Mouse (Mus musculus) brain, adult 2 months (tissue): Measurements from ENCODE around the gene Oas1d.
"Not testable (repeated sequence)": the region's sequence is repeated elsewhere in the genome, so short reads cannot be mapped to it uniquely, and the experiment has no call there.

Experiments
- DNase-seq: peaks from one replicate; pipeline ENCODE4 v3.0.0; 2011; ENCODE audit warnings: low read depth, low spot score

Gene Oas1d

GRCm38 (mm10) chr5:120914204-120914603 is at the start of gene Oas1d:
Oas1d (plus strand) TSS chr5:120914536.
- not testable (repeated sequence) for DNase-seq

GRCm38 (mm10) chr5:120865336-120865860 is 48.9 kb upstream of the Oas1d start:
- DNase-seq, result peak; percentile 30

GRCm38 (mm10) chr5:120869436-120870015 is 44.8 kb upstream of the Oas1d start:
- no peak for DNase-seq

- DNase-seq, result no peak
Measured at GRCm38 (mm10) chr5:120870081-120870480, 44.3 kb upstream of the Oas1d start.

GRCm38 (mm10) chr5:120870782-120871181 is 43.6 kb upstream of the Oas1d start:
- DNase-seq, result peak; percentile 48

- DNase-seq, result no peak
Measured at GRCm38 (mm10) chr5:120871469-120871868, 42.9 kb upstream of the Oas1d start.

- DNase-seq, result not testable (repeated sequence)
Measured at GRCm38 (mm10) chr5:120876839-120877238, 37.5 kb upstream of the Oas1d start.

- DNase-seq, result not testable (repeated sequence)
Measured at GRCm38 (mm10) chr5:120877407-120877806, 36.9 kb upstream of the Oas1d start.

GRCm38 (mm10) chr5:120878803-120879202 is 35.5 kb upstream of the Oas1d start:
- not testable (repeated sequence) for DNase-seq

GRCm38 (mm10) chr5:120881681-120882080 is 32.7 kb upstream of the Oas1d start:
- DNase-seq, result not testable (repeated sequence)

- DNase-seq, result not testable (repeated sequence)
Measured at GRCm38 (mm10) chr5:120887413-120887812, 26.9 kb upstream of the Oas1d start, which contains the start of gene Oas1g. Oas1g (minus strand) TSS chr5:120887613.

- DNase-seq, result no peak
Measured at GRCm38 (mm10) chr5:120887831-120888230, 26.5 kb upstream of the Oas1d start.

- not testable (repeated sequence) for DNase-seq
Measured at GRCm38 (mm10) chr5:120888294-120888815, 26.0 kb upstream of the Oas1d start.

- no peak for DNase-seq
Measured at GRCm38 (mm10) chr5:120890026-120890425, 24.3 kb upstream of the Oas1d start.

- no peak for DNase-seq
Measured at GRCm38 (mm10) chr5:120890991-120891390, 23.3 kb upstream of the Oas1d start.

- DNase-seq, result not testable (repeated sequence)
Measured at GRCm38 (mm10) chr5:120891566-120892242, 22.6 kb upstream of the Oas1d start.

- no peak for DNase-seq
Measured at GRCm38 (mm10) chr5:120892243-120892660, 22.1 kb upstream of the Oas1d start.

- not testable (repeated sequence) for DNase-seq
Measured at GRCm38 (mm10) chr5:120893866-120894265, 20.5 kb upstream of the Oas1d start.

- not testable (repeated sequence) for DNase-seq
Measured at GRCm38 (mm10) chr5:120894692-120895091, 19.6 kb upstream of the Oas1d start.

GRCm38 (mm10) chr5:120895231-120895900 is 19.0 kb upstream of the Oas1d start:
- no peak for DNase-seq

- DNase-seq, result no peak
Measured at GRCm38 (mm10) chr5:120898307-120898706, 16.0 kb upstream of the Oas1d start.

- DNase-seq, result no peak
Measured at GRCm38 (mm10) chr5:120898726-120899125, 15.6 kb upstream of the Oas1d start.
